Mouse (Mus musculus): ENCODE data around the gene Clip1. TPM values are rescaled to one million over a fixed set of nuclear protein-coding genes. Genes with fewer than 3 reads are reported as not detected.

The Clip1 gene
- polyA plus RNA-seq, 1 experiment: 17.1 TPM

- H3K4me3 ChIP-seq (ENCODE audit: control insufficient read depth, insufficient read depth, low read length): no peak overlapping the region
- no peak for TF ChIP-seq POLR2A (IDR thresholded peaks at IDR 0.05; ENCODE audit: control insufficient read depth, extremely low read depth, insufficient read depth, low read length, poor library complexity)
- no peak for TF ChIP-seq CTCF (IDR thresholded peaks at IDR 0.05; ENCODE audit: borderline replicate concordance, control insufficient read depth, extremely low read depth, insufficient read depth, low read length, poor library complexity)
- H3K27ac ChIP-seq (ENCODE audit: control insufficient read depth, insufficient read depth, low read length): no peak overlapping the region
- 99% methylated on average over 11 of the region's 11 CpGs for WGBS
- DNase-seq: no peak
- no peaks in the 10 kb centered on the region for H3K4me1 ChIP-seq (replicated peaks; ENCODE audit: control insufficient read depth, insufficient read depth, low read length)
- peaks cover 74% of the 10 kb centered on the region for H3K36me3 ChIP-seq (ENCODE audit: control insufficient read depth, insufficient read depth, low read length)
- no peaks in the 10 kb centered on the region for H3K27me3 ChIP-seq (ENCODE audit: control insufficient read depth, insufficient read depth, low read length)
Observed at GRCm38 (mm10) chr5:123561128-123561527, 123.3 kb downstream of the Clip1 start.

GRCm38 (mm10) chr5:123559588-123559987, 124.8 kb downstream of the Clip1 start:
- Histone ChIP-seq H3K4me1 (replicated peaks; ENCODE audit: control insufficient read depth, insufficient read depth, low read length) (no peaks in the 10 kb centered on the region), H3K36me3 (ENCODE audit: control insufficient read depth, insufficient read depth, low read length) (peaks cover 63% of the 10 kb centered on the region), H3K27ac (ENCODE audit: control insufficient read depth, insufficient read depth, low read length) (no peak overlapping the region), H3K4me3 (ENCODE audit: control insufficient read depth, insufficient read depth, low read length) (no peak overlapping the region), H3K27me3 (ENCODE audit: control insufficient read depth, insufficient read depth, low read length) (no peaks in the 10 kb centered on the region)
- TF ChIP-seq POLR2A (IDR thresholded peaks at IDR 0.05; ENCODE audit: control insufficient read depth, extremely low read depth, insufficient read depth, low read length, poor library complexity) (no peak), CTCF (IDR thresholded peaks at IDR 0.05; ENCODE audit: borderline replicate concordance, control insufficient read depth, extremely low read depth, insufficient read depth, low read length, poor library complexity) (no peak)
- no peak for DNase-seq
- 98% methylated on average over 8 of the region's 8 CpGs for whole genome bisulfite sequencing

GRCm38 (mm10) chr5:123556451-123556850, 128.0 kb downstream of the Clip1 start:
- DNase-seq: no peak
- H3K4me3 ChIP-seq (ENCODE audit: control insufficient read depth, insufficient read depth, low read length): no peak overlapping the region
- TF ChIP-seq CTCF (IDR thresholded peaks at IDR 0.05; ENCODE audit: borderline replicate concordance, control insufficient read depth, extremely low read depth, insufficient read depth, low read length, poor library complexity) (no peak), POLR2A (IDR thresholded peaks at IDR 0.05; ENCODE audit: control insufficient read depth, extremely low read depth, insufficient read depth, low read length, poor library complexity) (no peak)
- H3K36me3 ChIP-seq (ENCODE audit: control insufficient read depth, insufficient read depth, low read length): peaks cover 34% of the 10 kb centered on the region
- 89% methylated on average over 2 of the region's 2 CpGs for WGBS
- no peaks in the 10 kb centered on the region for H3K4me1 ChIP-seq (replicated peaks; ENCODE audit: control insufficient read depth, insufficient read depth, low read length)
- H3K27ac ChIP-seq (ENCODE audit: control insufficient read depth, insufficient read depth, low read length): no peak overlapping the region
- no peaks in the 10 kb centered on the region for H3K27me3 ChIP-seq (ENCODE audit: control insufficient read depth, insufficient read depth, low read length)

GRCm38 (mm10) chr5:123555693-123556092, 128.7 kb downstream of the Clip1 start:
- Histone ChIP-seq H3K36me3 (ENCODE audit: control insufficient read depth, insufficient read depth, low read length) (peaks cover 30% of the 10 kb centered on the region), H3K27me3 (ENCODE audit: control insufficient read depth, insufficient read depth, low read length) (no peaks in the 10 kb centered on the region), H3K4me3 (ENCODE audit: control insufficient read depth, insufficient read depth, low read length) (no peak overlapping the region), H3K4me1 (replicated peaks; ENCODE audit: control insufficient read depth, insufficient read depth, low read length) (no peaks in the 10 kb centered on the region), H3K27ac (ENCODE audit: control insufficient read depth, insufficient read depth, low read length) (no peak overlapping the region)
- TF ChIP-seq CTCF (IDR thresholded peaks at IDR 0.05; ENCODE audit: borderline replicate concordance, control insufficient read depth, extremely low read depth, insufficient read depth, low read length, poor library complexity): no peak
- no peak for TF ChIP-seq POLR2A (IDR thresholded peaks at IDR 0.05; ENCODE audit: control insufficient read depth, extremely low read depth, insufficient read depth, low read length, poor library complexity)
- DNase-seq: no peak
- WGBS: 97% methylated on average over 7 of the region's 7 CpGs

GRCm38 (mm10) chr5:123533801-123534200, 150.6 kb downstream of the Clip1 start:
- H3K27me3 ChIP-seq (ENCODE audit: control insufficient read depth, insufficient read depth, low read length): no peaks in the 10 kb centered on the region
- TF ChIP-seq CTCF (IDR thresholded peaks at IDR 0.05; ENCODE audit: borderline replicate concordance, control insufficient read depth, extremely low read depth, insufficient read depth, low read length, poor library complexity): no peak
- no peak for TF ChIP-seq POLR2A (IDR thresholded peaks at IDR 0.05; ENCODE audit: control insufficient read depth, extremely low read depth, insufficient read depth, low read length, poor library complexity)
- H3K36me3 ChIP-seq (ENCODE audit: control insufficient read depth, insufficient read depth, low read length): peaks cover 59% of the 10 kb centered on the region
- 98% methylated on average over 10 of the region's 10 CpGs for WGBS
- no peak for DNase-seq
- H3K27ac ChIP-seq (ENCODE audit: control insufficient read depth, insufficient read depth, low read length): no peak overlapping the region
- H3K4me3 ChIP-seq (ENCODE audit: control insufficient read depth, insufficient read depth, low read length): no peak overlapping the region
- no peaks in the 10 kb centered on the region for H3K4me1 ChIP-seq (replicated peaks; ENCODE audit: control insufficient read depth, insufficient read depth, low read length)

GRCm38 (mm10) chr5:123530056-123530455, 154.4 kb downstream of the Clip1 start:
- no peak overlapping the region for H3K27ac ChIP-seq (ENCODE audit: control insufficient read depth, insufficient read depth, low read length)
- H3K4me1 ChIP-seq (replicated peaks; ENCODE audit: control insufficient read depth, insufficient read depth, low read length): no peaks in the 10 kb centered on the region
- 97% methylated on average over 8 of the region's 8 CpGs for WGBS
- no peak for TF ChIP-seq POLR2A (IDR thresholded peaks at IDR 0.05; ENCODE audit: control insufficient read depth, extremely low read depth, insufficient read depth, low read length, poor library complexity)
- no peak for TF ChIP-seq CTCF (IDR thresholded peaks at IDR 0.05; ENCODE audit: borderline replicate concordance, control insufficient read depth, extremely low read depth, insufficient read depth, low read length, poor library complexity)
- no peak for DNase-seq
- H3K36me3 ChIP-seq (ENCODE audit: control insufficient read depth, insufficient read depth, low read length): peaks cover 45% of the 10 kb centered on the region
- H3K27me3 ChIP-seq (ENCODE audit: control insufficient read depth, insufficient read depth, low read length): no peaks in the 10 kb centered on the region
- no peak overlapping the region for H3K4me3 ChIP-seq (ENCODE audit: control insufficient read depth, insufficient read depth, low read length)

- H3K36me3 ChIP-seq (ENCODE audit: control insufficient read depth, insufficient read depth, low read length): peaks cover 35% of the 10 kb centered on the region
- DNase-seq: no peak
- TF ChIP-seq CTCF (IDR thresholded peaks at IDR 0.05; ENCODE audit: borderline replicate concordance, control insufficient read depth, extremely low read depth, insufficient read depth, low read length, poor library complexity) (no peak), POLR2A (IDR thresholded peaks at IDR 0.05; ENCODE audit: control insufficient read depth, extremely low read depth, insufficient read depth, low read length, poor library complexity) (no peak)
- H3K27me3 ChIP-seq (ENCODE audit: control insufficient read depth, insufficient read depth, low read length): no peaks in the 10 kb centered on the region
- no peak overlapping the region for H3K27ac ChIP-seq (ENCODE audit: control insufficient read depth, insufficient read depth, low read length)
- WGBS: 91% methylated on average over 7 of the region's 7 CpGs
- H3K4me3 ChIP-seq (ENCODE audit: control insufficient read depth, insufficient read depth, low read length): no peak overlapping the region
- H3K4me1 ChIP-seq (replicated peaks; ENCODE audit: control insufficient read depth, insufficient read depth, low read length): peaks cover 5% of the 10 kb centered on the region
Observed at GRCm38 (mm10) chr5:123528641-123529040, 155.8 kb downstream of the Clip1 start.

Other genes starting within 250 kb of the Clip1 start
- gene Lrrc43, start 195.3 kb downstream of the Clip1 start, polyA plus RNA-seq (2012; rRNA removed): 0.09 and 0.18 TPM in 2 replicates
- gene Il31, start 195.1 kb downstream of the Clip1 start, polyA plus RNA-seq (2012; rRNA removed): not detected in 2 replicates
- gene B3gnt4, start 174.2 kb downstream of the Clip1 start, polyA plus RNA-seq (2012; rRNA removed): 0.28 and 0.63 TPM in 2 replicates
- gene Diablo, start 160.4 kb downstream of the Clip1 start, polyA plus RNA-seq (2012; rRNA removed): 88.1 and 104 TPM in 2 replicates
- 6.6 and 12.1 TPM in 2 replicates for gene Gm49027, start 159.1 kb downstream of the Clip1 start, polyA plus RNA-seq (2012; rRNA removed)
- gene Vps33a, start 111.6 kb downstream of the Clip1 start, polyA plus RNA-seq (2012; rRNA removed): 25.2 and 26.3 TPM in 2 replicates
- gene Zcchc8, start 36.5 kb upstream of the Clip1 start, polyA plus RNA-seq (2012; rRNA removed): 71.5 and 78.8 TPM in 2 replicates
- 18.6 and 22.6 TPM in 2 replicates for gene Rsrc2, start 64.8 kb upstream of the Clip1 start, polyA plus RNA-seq (2012; rRNA removed)
- 12.6 and 16.0 TPM in 2 replicates for gene Kntc1, start 65.1 kb upstream of the Clip1 start, polyA plus RNA-seq (2012; rRNA removed)
- 2.7 and 3.0 TPM in 2 replicates for gene Hcar2, start 180.9 kb upstream of the Clip1 start, polyA plus RNA-seq (2012; rRNA removed)
- 3.1 and 4.7 TPM in 2 replicates for gene Hcar1, start 195.4 kb upstream of the Clip1 start, polyA plus RNA-seq (2012; rRNA removed)
- 9.7 and 11.8 TPM in 2 replicates for gene Denr, start 222.6 kb upstream of the Clip1 start, polyA plus RNA-seq (2012; rRNA removed)
- 0.42 and 0.62 TPM in 2 replicates for gene Gm43518, start 242.8 kb upstream of the Clip1 start, polyA plus RNA-seq (2012; rRNA removed)
- 2.3 and 3.8 TPM in 2 replicates for gene Ccdc62, start 246.1 kb upstream of the Clip1 start, polyA plus RNA-seq (2012; rRNA removed)

Data from thymus, adult 2 months (tissue).